In the genomic region with DNA sequence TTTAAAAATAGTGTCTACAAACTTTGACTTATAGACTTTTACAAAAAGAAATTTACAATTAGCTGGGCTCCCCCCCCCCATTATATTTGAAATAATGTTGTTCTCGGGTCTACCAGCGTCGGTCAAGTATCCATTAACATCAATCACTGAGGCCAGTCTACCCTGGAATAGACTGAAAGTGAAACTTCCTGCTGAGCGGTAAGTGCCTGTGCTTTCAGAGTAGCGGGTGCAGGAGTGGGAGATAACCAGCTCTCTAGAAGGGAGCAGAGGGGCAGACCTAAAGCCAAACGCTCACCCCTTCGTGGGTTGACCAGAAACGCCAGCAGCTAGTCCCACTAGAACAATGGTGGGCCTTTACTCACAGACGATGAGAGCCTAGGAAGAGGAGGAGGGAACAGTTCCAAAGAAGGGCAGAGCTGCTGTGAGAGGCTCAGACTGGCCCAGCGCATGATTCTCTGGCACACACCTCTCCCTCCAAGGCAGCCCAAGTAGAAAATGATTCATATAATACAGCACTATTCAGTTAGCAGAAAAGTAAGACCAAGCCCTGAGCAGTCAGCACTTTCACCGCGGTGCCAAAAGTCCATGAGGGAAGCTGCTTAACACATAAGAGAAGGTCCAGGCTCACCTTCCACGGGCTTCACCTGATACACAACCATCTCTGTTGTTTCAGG, we compare ENCODE assay signal across 15 mouse cellular contexts. TPM values are rescaled to one million over a fixed set of nuclear protein-coding genes. Genes with fewer than 3 reads are reported as not detected.
DNase-seq lines count a peak whose midpoint lies in the region; ATAC-seq and TF ChIP-seq lines count a peak whose summit lies in the region.
"Had no signal": no experiment of that assay in that cellular context is flagged by ENCODE, and none has a peak within 500 bp of the region (broad histone marks: within the 10 kb centered on the region; RNA-seq: fewer than 3 reads in every experiment).

No protein-coding gene starts in this region.

- TF ChIP-seq CTCF in heart, postnatal 0 days (IDR thresholded peaks at IDR 0.05; ENCODE audit: low read depth): no peak
- no peak for TF ChIP-seq CTCF in heart, adult 2 months (IDR thresholded peaks at IDR 0.05)

- no peak for ATAC-seq in heart, postnatal 0 days (ENCODE audit: insufficient read depth, low read depth)
- ATAC-seq in activated CD4-positive, CD25-positive, alpha-beta regulatory T cell, adult 4 months: peak; percentile 69

- intact Hi-C loops in heart, adult 2 months (cut with DNase I): no loop called here

- no peaks in the 10 kb centered on the region for H3K36me3 ChIP-seq in heart, postnatal 0 days (replicated peaks; ENCODE audit: control insufficient read depth, insufficient read depth, low read length)
- H3K36me3 ChIP-seq in heart, adult 2 months (ENCODE audit: control insufficient read depth, insufficient read depth, low read length): no peaks in the 10 kb centered on the region
- no peaks in the 10 kb centered on the region for H3K36me3 ChIP-seq in macrophage (ENCODE audit: inconsistent target)
- H3K36me3 ChIP-seq: hindbrain, embryonic 10.5 days; midbrain, embryonic 10.5 days had no signal

- no peaks in the 10 kb centered on the region for H3K4me1 ChIP-seq in heart, postnatal 0 days (ENCODE audit: control insufficient read depth, insufficient read depth)
- H3K4me1 ChIP-seq in heart, adult 2 months (ENCODE audit: control insufficient read depth, insufficient read depth, low read length): no peaks in the 10 kb centered on the region
- H3K4me1 ChIP-seq: midbrain, embryonic 10.5 days had no signal

- H3K4me2 ChIP-seq in heart, postnatal 0 days (ENCODE audit: low read depth, low read length): peak overlapping the region; percentile 46

- H3K9ac ChIP-seq in heart, postnatal 0 days (replicated peaks; ENCODE audit: low read depth, low read length): 0 out of 2 replicates have a peak overlapping the region, but pooled peaks have one; percentile 2
- H3K9ac ChIP-seq in heart, adult 2 months (ENCODE audit: low read depth, low read length): no peak overlapping the region

- H3K27ac ChIP-seq in heart, postnatal 0 days (ENCODE audit: low read depth): no peak overlapping the region
- no peak overlapping the region for H3K27ac ChIP-seq in heart, adult 2 months
- H3K27ac ChIP-seq in macrophage: no peak overlapping the region
- H3K27ac ChIP-seq: hindbrain, embryonic 10.5 days; midbrain, embryonic 10.5 days had no signal

- H3K9me3 ChIP-seq in heart, postnatal 0 days (replicated peaks; ENCODE audit: control insufficient read depth, low read length): no peaks in the 10 kb centered on the region
- H3K9me3 ChIP-seq: hindbrain, embryonic 10.5 days; midbrain, embryonic 10.5 days had no signal

- WGBS in heart, postnatal 0 days: 50% methylated on average over 13 of the region's 13 CpGs
- 42% methylated on average over 13 of the region's 13 CpGs for WGBS in heart, adult 2 months
- WGBS in macrophage (ENCODE audit: missing documents): 59% methylated on average over 13 of the region's 13 CpGs

- H3K4me3 ChIP-seq in heart, postnatal 0 days (ENCODE audit: low read depth, low read length): peak overlapping the region; percentile 23
- H3K4me3 ChIP-seq in heart, adult 2 months: no peak overlapping the region
- peak overlapping the region; percentile 10; the same call in 1 of the 2 replicates for H3K4me3 ChIP-seq in macrophage (ENCODE audit: inconsistent target)
- H3K4me3 ChIP-seq: erythroblast, embryonic 14.5 days; hindbrain, embryonic 10.5 days; midbrain, embryonic 10.5 days had no signal

- no peak for TF ChIP-seq POLR2A in heart, adult 2 months (IDR thresholded peaks at IDR 0.05; ENCODE audit: insufficient read depth, low read depth, low read length)

- TF ChIP-seq EP300 in heart, postnatal 0 days (IDR thresholded peaks at IDR 0.05; ENCODE audit: low read depth): no peak
- no peak for TF ChIP-seq EP300 in heart, adult 2 months (IDR thresholded peaks at IDR 0.05; ENCODE audit: insufficient read depth, low read depth, low read length)

- no peaks in the 10 kb centered on the region for H3K27me3 ChIP-seq in heart, postnatal 0 days (ENCODE audit: control insufficient read depth, insufficient read depth, low read length)
- H3K27me3 ChIP-seq in heart, adult 2 months (ENCODE audit: control insufficient read depth, insufficient read depth, low read length): no peaks in the 10 kb centered on the region

- H3K79me2 ChIP-seq in heart, adult 2 months (replicated peaks; ENCODE audit: control insufficient read depth, insufficient read depth, low read length): no peaks in the 10 kb centered on the region
- no peaks in the 10 kb centered on the region for H3K79me2 ChIP-seq in macrophage (ENCODE audit: inconsistent target)

- no peak for DNase-seq in heart, postnatal 0 days (ENCODE audit: low spot score)
- DNase-seq in heart, adult 2 months: no peak
- DNase-seq in 416B (ENCODE audit: low read depth): peak; percentile 8
- DNase-seq in urinary bladder, postnatal 14 days (ENCODE audit: low spot score): no peak
- DNase-seq in kidney, adult 18-20 months: no peak
- no peak for DNase-seq in gastrocnemius, postnatal 10 days
- DNase-seq: adrenal gland, postnatal 36 days; cerebellum, adult 18-20 months; kidney, postnatal 25 days; thymus, postnatal 36 days had no signal

RNA-seq across cellular contexts. Expression of a gene that starts 9.9 kb away (rescaled TPM):
- 2.8 and 3.2 TPM in 2 replicates for total RNA-seq in heart, postnatal 0 days (2014; rRNA removed; ENCODE audit: low replicate concordance)
- polyA plus RNA-seq in heart, postnatal 0 days (2015; fragmentation: Nextera tagmentation; extraction: Ambion mirVana): 2.9 and 3.0 TPM in 2 replicates
- 1 to 10 TPM; 3.5 to 3.7 TPM for total RNA-seq in heart, adult 2 months (2021)
- polyA plus RNA-seq in heart, adult 2 months (2012; rRNA removed): 3.1 and 4.9 TPM in 2 replicates
- polyA plus RNA-seq in activated CD4-positive, CD25-positive, alpha-beta regulatory T cell, adult 4 months (2017; shearing (Covaris generic)): 1 to 10 TPM; 1.2 to 1.9 TPM
- 10 to 100 TPM in 17 of 26 experiments, 1 to 10 TPM in 9; 3.0 to 32.5 (median 15.8) TPM for total RNA-seq in macrophage (2018; cell fraction: chromatin; rRNA removed)
- 1 to 10 TPM; 2.2 to 8.2 (median 6.0) TPM for total RNA-seq in macrophage (2018; cell fraction: cytosol; rRNA removed)
- total RNA-seq in macrophage (2018; cell fraction: nucleus; rRNA removed): 10 to 100 TPM in 19 of 26 experiments, 1 to 10 TPM in 7; 3.6 to 29.6 (median 15.3) TPM
- 4.5 to 7.0 TPM (median 6.8 TPM) in 3 replicates for polyA plus RNA-seq in macrophage (2018)
- total RNA-seq in gastrocnemius, postnatal 10 days (2021): 1 to 10 TPM; 3.0 to 3.1 TPM
- polyA plus RNA-seq: erythroblast, embryonic 14.5 days had no signal

RNA-seq across cellular contexts. Expression of a gene that starts 17.8 kb away (rescaled TPM):
- not detected in 2 replicates for total RNA-seq in heart, postnatal 0 days (2014; rRNA removed; ENCODE audit: low replicate concordance)
- not detected in 2 replicates for polyA plus RNA-seq in heart, postnatal 0 days (2015; fragmentation: Nextera tagmentation; extraction: Ambion mirVana)
- total RNA-seq in heart, adult 2 months (2021): under 1 TPM; 0.21 to 0.30 TPM
- 0.09 TPM in 1 of 2 replicates, not detected in the other for polyA plus RNA-seq in heart, adult 2 months (2012; rRNA removed)
- polyA plus RNA-seq in activated CD4-positive, CD25-positive, alpha-beta regulatory T cell, adult 4 months (2017; shearing (Covaris generic)): not detected
- total RNA-seq in macrophage (2018; cell fraction: chromatin; rRNA removed): under 1 TPM in 2 of 26 experiments, not detected in 24; 0.26 to 0.30 TPM
- not detected for total RNA-seq in macrophage (2018; cell fraction: cytosol; rRNA removed)
- total RNA-seq in macrophage (2018; cell fraction: nucleus; rRNA removed): under 1 TPM in 1 of 26 experiments, not detected in 25; 0.30 TPM
- not detected in 3 replicates for polyA plus RNA-seq in macrophage (2018)
- total RNA-seq in gastrocnemius, postnatal 10 days (2021): under 1 TPM; 0.29 to 0.40 TPM
- polyA plus RNA-seq: erythroblast, embryonic 14.5 days; hindbrain, embryonic 10.5 days; midbrain, embryonic 10.5 days had no signal

RNA-seq across cellular contexts. Expression of a gene that starts 51.0 kb away (rescaled TPM):
- 1.1 and 4.3 TPM in 2 replicates for total RNA-seq in heart, postnatal 0 days (2014; rRNA removed; ENCODE audit: low replicate concordance)
- 1.5 and 2.2 TPM in 2 replicates for polyA plus RNA-seq in heart, postnatal 0 days (2015; fragmentation: Nextera tagmentation; extraction: Ambion mirVana)
- total RNA-seq in heart, adult 2 months (2021): 1 to 10 TPM; 5.5 to 5.7 TPM
- 4.6 and 9.0 TPM in 2 replicates for polyA plus RNA-seq in heart, adult 2 months (2012; rRNA removed)
- polyA plus RNA-seq in activated CD4-positive, CD25-positive, alpha-beta regulatory T cell, adult 4 months (2017; shearing (Covaris generic)): not detected
- total RNA-seq in macrophage (2018; cell fraction: chromatin; rRNA removed): 1 to 10 TPM in 12 of 26 experiments, under 1 TPM in 7, not detected in 7; 0.60 to 3.1 (median 1.3) TPM
- total RNA-seq in macrophage (2018; cell fraction: cytosol; rRNA removed): 1 to 10 TPM; 1.3 to 4.1 (median 2.9) TPM
- total RNA-seq in macrophage (2018; cell fraction: nucleus; rRNA removed): 1 to 10 TPM in 23 of 26 experiments, under 1 TPM in 3; 0.35 to 5.9 (median 2.6) TPM
- polyA plus RNA-seq in macrophage (2018): 1.5 to 2.7 TPM (median 2.0 TPM) in 3 replicates
- total RNA-seq in gastrocnemius, postnatal 10 days (2021): 1 to 10 TPM; 2.1 to 2.4 TPM
- polyA plus RNA-seq: erythroblast, embryonic 14.5 days had no signal
